In the genomic region with DNA sequence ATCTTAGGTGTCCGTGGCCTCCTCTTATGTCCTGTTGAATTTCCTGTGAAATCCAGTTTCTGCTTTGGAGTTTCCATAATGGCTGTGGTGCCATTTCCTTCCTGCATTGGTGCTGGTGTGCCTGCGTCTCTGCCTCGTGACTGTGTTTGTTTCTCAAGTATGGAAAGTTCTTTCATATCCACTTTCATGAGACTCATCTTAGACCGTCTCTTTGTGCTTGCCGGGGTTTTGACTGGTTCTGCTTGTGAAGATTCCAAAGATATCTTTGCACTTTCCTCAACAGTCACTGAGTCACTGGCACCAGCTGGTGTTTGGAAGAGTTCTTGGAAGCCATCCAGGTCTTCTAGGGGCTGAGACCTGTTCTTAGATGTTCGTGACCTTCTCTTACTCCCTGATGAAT, we compare ENCODE assay signal across 6 mouse cellular contexts. TPM values are rescaled to one million over a fixed set of nuclear protein-coding genes. Genes with fewer than 3 reads are reported as not detected.
A peak's percentile ranks its signal among the peaks of the same experiment; 100 is the strongest.
DNase-seq lines count a peak whose midpoint lies in the region; ATAC-seq and TF ChIP-seq lines count a peak whose summit lies in the region.
"Not testable (repeated sequence)": the region's sequence is repeated elsewhere in the genome, so short reads cannot be mapped to it uniquely, and the experiment has no call there.

No protein-coding gene starts in this region.

- H3K4me2 ChIP-seq in heart, embryonic 15.5 days; lung, embryonic 14.5 days: not testable (repeated sequence)

- not testable (repeated sequence) for H3K4me3 ChIP-seq in heart, embryonic 15.5 days; lung, embryonic 14.5 days (ENCODE audit: low read depth, low read length)

- not testable (repeated sequence) for H3K9ac ChIP-seq in heart, embryonic 15.5 days; lung, embryonic 14.5 days

- H3K4me1 ChIP-seq in heart, embryonic 15.5 days (replicated peaks) = peaks cover 20% of the 10 kb centered on the region
- H3K4me1 ChIP-seq in lung, embryonic 14.5 days (ENCODE audit: insufficient read depth) = 0 out of 2 replicates have a peak, but pooled peaks cover 11% of the 10 kb centered on the region

- H3K36me3 ChIP-seq in heart, embryonic 15.5 days = peaks cover 81% of the 10 kb centered on the region
- H3K36me3 ChIP-seq in lung, embryonic 14.5 days (ENCODE audit: insufficient read depth) = peaks cover 98% of the 10 kb centered on the region

- TF ChIP-seq CTCF in lung, embryonic 14.5 days (IDR thresholded peaks at IDR 0.05; ENCODE audit: low read depth) = not testable (repeated sequence)

- ATAC-seq in heart, embryonic 15.5 days (replicated peaks; ENCODE audit: insufficient number of reproducible peaks, insufficient read depth, low FRiP score, low read depth); lung, embryonic 14.5 days (ENCODE audit: insufficient read depth): not testable (repeated sequence)

- 39% methylated on average over 6 of the region's 6 CpGs for WGBS in heart, embryonic 15.5 days
- WGBS in lung, embryonic 14.5 days = 52% methylated on average over 6 of the region's 6 CpGs

- not testable (repeated sequence) for H3K27me3 ChIP-seq in heart, embryonic 15.5 days; lung, embryonic 14.5 days (ENCODE audit: insufficient read depth, low read length)

- DNase-seq in Muller cell, postnatal 12 days (ENCODE audit: inconsistent ontology term) = peak; percentile 54
- peak; percentile 90 for DNase-seq in heart, adult 11 months
- peak; percentile 44 for DNase-seq in lung, embryonic 14.5 days
- DNase-seq in lung, postnatal 10 days = peak; percentile 37
- peak; percentile 8 for DNase-seq in right cerebral cortex, adult 18-20 months

- H3K9me3 ChIP-seq in heart, embryonic 15.5 days (replicated peaks); lung, embryonic 14.5 days (ENCODE audit: low read depth, low read length): not testable (repeated sequence)

- peak overlapping the region; percentile 18; the same call in 1 of the 2 replicates for H3K27ac ChIP-seq in heart, embryonic 15.5 days
- H3K27ac ChIP-seq in lung, embryonic 14.5 days (ENCODE audit: low read depth) = not testable (repeated sequence)

RNA-seq across cellular contexts. Expression of a gene that starts 16.8 kb away (rescaled TPM):
- polyA plus RNA-seq in heart, embryonic 15.5 days (2015; fragmentation: Nextera tagmentation; extraction: Ambion mirVana) = 20.2 and 27.1 TPM in 2 replicates
- polyA plus RNA-seq in lung, embryonic 14.5 days (2014; fragmentation: Nextera tagmentation; extraction: Ambion mirVana) = 80.7 and 81.1 TPM in 2 replicates

Comparison
In these comparisons a context has a peak if more than half of its experiments do, and no peak if none do; other contexts are left out.
1. DNase-seq: peak in every context shown above with its lines; median percentile 90 in heart, adult 11 months; 54 in Muller cell, postnatal 12 days; 44 in lung, embryonic 14.5 days; 37 in lung, postnatal 10 days; 8 in right cerebral cortex, adult 18-20 months.